Mouse (Mus musculus): ENCODE measurements around the gene Ptprd. TPM values are rescaled to one million over a fixed set of nuclear protein-coding genes. Genes with fewer than 3 reads are reported as not detected.

Ptprd gene
- polyA plus RNA-seq, 1 experiment from 2014 or later, result 14.0 TPM

DNA sequence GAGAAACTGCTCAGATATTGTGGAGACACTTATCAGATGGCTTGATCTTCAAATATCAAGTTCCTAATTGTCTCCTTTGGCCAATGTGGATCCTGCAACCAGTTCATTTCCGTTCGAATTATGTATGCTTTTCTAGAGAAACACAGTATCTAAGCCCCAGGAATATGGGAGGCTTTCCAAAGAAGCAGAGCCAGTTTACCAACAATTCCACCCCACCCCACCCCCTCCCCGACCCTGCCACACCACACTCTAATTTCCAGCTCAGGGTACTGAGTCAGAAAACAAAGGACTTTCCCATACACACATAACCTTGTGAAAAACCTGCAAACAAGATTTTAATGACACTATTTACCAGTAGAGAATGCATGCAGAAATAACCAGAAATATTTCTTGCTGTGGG, 1951.5 kb downstream of the Ptprd start:
- Histone ChIP-seq H3K27ac (ENCODE audit: low read depth, low read length) (no peak overlapping the region), H3K9ac (ENCODE audit: low read depth, low read length) (no peak overlapping the region), H3K9me3 (replicated peaks; ENCODE audit: control insufficient read depth, low read length) (no peaks in the 10 kb centered on the region), H3K4me3 (ENCODE audit: low read depth, low read length) (no peak overlapping the region), H3K27me3 (ENCODE audit: control insufficient read depth, insufficient read depth, low read length) (no peaks in the 10 kb centered on the region), H3K36me3 (ENCODE audit: control insufficient read depth, insufficient read depth, low read length) (no peaks in the 10 kb centered on the region), H3K4me2 (no peak overlapping the region), H3K4me1 (ENCODE audit: control insufficient read depth, insufficient read depth, low read length) (no peaks in the 10 kb centered on the region)
- no peak for ATAC-seq (replicated peaks; ENCODE audit: insufficient number of reproducible peaks, low FRiP score, low TSS enrichment)
- WGBS (ENCODE audit: insufficient replicate concordance), result 70% methylated on average over 3 of the region's 3 CpGs

DNA sequence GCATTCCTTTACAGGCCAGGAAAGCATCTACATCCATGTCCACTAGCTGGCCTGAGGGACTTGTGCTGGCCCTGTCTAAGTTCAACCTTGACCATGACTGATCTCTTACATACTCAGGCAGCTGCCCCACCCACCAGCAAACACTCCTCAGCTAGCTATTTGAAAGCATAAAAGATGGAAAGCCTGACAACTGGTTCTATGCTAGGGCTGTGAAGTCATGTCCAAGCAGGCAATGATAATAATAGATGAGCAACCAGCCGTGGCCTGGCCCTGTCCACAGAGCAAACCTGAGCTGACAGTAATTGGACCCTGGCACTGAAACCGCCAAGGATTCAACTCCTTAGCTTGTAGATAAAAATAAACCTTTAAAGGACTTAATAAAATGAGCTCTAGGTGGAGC, 1952.1 kb downstream of the Ptprd start:
- Histone ChIP-seq H3K4me1 (ENCODE audit: control insufficient read depth, insufficient read depth, low read length) (no peaks in the 10 kb centered on the region), H3K9ac (ENCODE audit: low read depth, low read length) (no peak overlapping the region), H3K36me3 (ENCODE audit: control insufficient read depth, insufficient read depth, low read length) (no peaks in the 10 kb centered on the region), H3K9me3 (replicated peaks; ENCODE audit: control insufficient read depth, low read length) (no peaks in the 10 kb centered on the region), H3K27ac (ENCODE audit: low read depth, low read length) (no peak overlapping the region), H3K4me2 (no peak overlapping the region), H3K27me3 (ENCODE audit: control insufficient read depth, insufficient read depth, low read length) (no peaks in the 10 kb centered on the region), H3K4me3 (ENCODE audit: low read depth, low read length) (no peak overlapping the region)
- 58% methylated on average over 2 of the region's 2 CpGs for WGBS (ENCODE audit: insufficient replicate concordance)
- no peak for ATAC-seq (replicated peaks; ENCODE audit: insufficient number of reproducible peaks, low FRiP score, low TSS enrichment)

DNA sequence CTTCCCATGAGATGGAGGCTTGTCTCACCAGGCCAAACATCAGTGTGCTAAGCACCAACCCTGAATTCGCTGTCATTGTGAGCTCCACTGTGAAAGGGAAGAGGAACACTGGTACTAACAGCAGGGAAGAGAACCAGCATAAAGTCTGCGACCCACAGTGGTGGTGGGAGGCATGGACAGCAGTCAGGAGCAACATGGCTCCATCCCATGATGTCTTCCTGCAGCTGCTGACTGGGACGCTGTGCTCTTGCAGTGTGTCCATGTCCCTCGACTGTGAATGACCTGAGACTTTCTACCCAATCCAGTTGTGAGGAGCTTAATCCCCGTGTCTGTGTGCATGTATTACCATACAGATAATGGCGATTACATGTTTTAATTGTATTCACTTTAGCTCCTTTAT, 1967.4 kb downstream of the Ptprd start:
- 86% methylated on average over 6 of the region's 6 CpGs for WGBS (ENCODE audit: insufficient replicate concordance)
- no peaks in the 10 kb centered on the region for H3K27me3 ChIP-seq (ENCODE audit: control insufficient read depth, insufficient read depth, low read length)
- H3K4me1 ChIP-seq (ENCODE audit: control insufficient read depth, insufficient read depth, low read length), result no peaks in the 10 kb centered on the region
- H3K9me3 ChIP-seq (replicated peaks; ENCODE audit: control insufficient read depth, low read length), result no peaks in the 10 kb centered on the region
- H3K36me3 ChIP-seq (ENCODE audit: control insufficient read depth, insufficient read depth, low read length), result no peaks in the 10 kb centered on the region
- H3K27ac ChIP-seq (ENCODE audit: low read depth, low read length), result no peak overlapping the region
- H3K4me3 ChIP-seq (ENCODE audit: low read depth, low read length), result no peak overlapping the region
- no peak for ATAC-seq (replicated peaks; ENCODE audit: insufficient number of reproducible peaks, low FRiP score, low TSS enrichment)
- no peak overlapping the region for H3K9ac ChIP-seq (ENCODE audit: low read depth, low read length)
- no peak overlapping the region for H3K4me2 ChIP-seq

DNA sequence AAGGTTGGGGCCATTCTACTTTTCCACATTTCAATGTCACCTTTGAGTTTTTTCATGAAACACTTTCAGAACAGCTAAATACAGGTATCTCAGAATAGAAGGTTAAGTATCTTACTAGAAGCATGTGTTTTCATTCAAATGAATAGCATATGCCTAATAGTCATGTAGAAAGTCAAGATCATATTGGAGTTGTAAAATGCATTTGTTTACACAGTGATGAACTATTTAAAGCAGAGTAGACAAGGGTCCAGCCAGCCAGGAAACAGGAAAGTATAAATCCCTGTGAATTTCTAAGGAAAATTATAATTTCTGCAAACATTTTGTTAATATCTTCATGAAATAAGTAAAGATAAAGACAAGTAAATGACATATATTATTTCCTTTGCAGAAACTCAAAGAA, 1970.2 kb downstream of the Ptprd start:
- Histone ChIP-seq H3K27ac (ENCODE audit: low read depth, low read length) (no peak overlapping the region), H3K4me3 (ENCODE audit: low read depth, low read length) (no peak overlapping the region), H3K4me2 (no peak overlapping the region)

DNA sequence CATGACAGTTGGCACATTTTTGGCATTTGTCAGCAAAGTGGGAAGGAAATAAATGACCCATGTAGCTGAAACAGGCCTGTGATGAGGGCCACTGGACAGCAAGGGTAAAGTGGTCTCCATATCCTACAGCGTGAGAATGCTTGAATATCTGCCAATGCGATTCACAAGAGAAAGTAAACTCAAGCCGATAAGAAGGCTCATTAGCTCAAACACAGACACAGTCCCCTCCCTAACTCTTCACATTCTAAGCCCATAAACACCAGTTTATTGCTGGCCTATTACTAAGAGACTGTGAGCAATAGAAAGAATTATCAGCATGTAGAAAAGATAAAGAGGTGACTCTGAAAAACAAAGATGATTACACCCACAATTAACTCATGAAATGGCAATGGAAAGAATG, 1970.6 kb downstream of the Ptprd start:
- no peak overlapping the region for H3K4me2 ChIP-seq
- 55% methylated on average over 3 of the region's 3 CpGs for WGBS (ENCODE audit: insufficient replicate concordance)
- H3K9me3 ChIP-seq (replicated peaks; ENCODE audit: control insufficient read depth, low read length), result no peaks in the 10 kb centered on the region
- H3K4me3 ChIP-seq (ENCODE audit: low read depth, low read length), result no peak overlapping the region
- no peaks in the 10 kb centered on the region for H3K36me3 ChIP-seq (ENCODE audit: control insufficient read depth, insufficient read depth, low read length)
- H3K4me1 ChIP-seq (ENCODE audit: control insufficient read depth, insufficient read depth, low read length), result no peaks in the 10 kb centered on the region
- no peak overlapping the region for H3K27ac ChIP-seq (ENCODE audit: low read depth, low read length)
- no peak overlapping the region for H3K9ac ChIP-seq (ENCODE audit: low read depth, low read length)
- no peak for ATAC-seq (replicated peaks; ENCODE audit: insufficient number of reproducible peaks, low FRiP score, low TSS enrichment)
- no peaks in the 10 kb centered on the region for H3K27me3 ChIP-seq (ENCODE audit: control insufficient read depth, insufficient read depth, low read length)

More for the DNA sequence above, 1970.2 kb downstream of the Ptprd start:
- Histone ChIP-seq H3K9ac (ENCODE audit: low read depth, low read length) (no peak overlapping the region), H3K36me3 (ENCODE audit: control insufficient read depth, insufficient read depth, low read length) (no peaks in the 10 kb centered on the region), H3K27me3 (ENCODE audit: control insufficient read depth, insufficient read depth, low read length) (no peaks in the 10 kb centered on the region), H3K4me1 (ENCODE audit: control insufficient read depth, insufficient read depth, low read length) (no peaks in the 10 kb centered on the region), H3K9me3 (replicated peaks; ENCODE audit: control insufficient read depth, low read length) (no peaks in the 10 kb centered on the region)
- ATAC-seq (replicated peaks; ENCODE audit: insufficient number of reproducible peaks, low FRiP score, low TSS enrichment), result no peak

DNA sequence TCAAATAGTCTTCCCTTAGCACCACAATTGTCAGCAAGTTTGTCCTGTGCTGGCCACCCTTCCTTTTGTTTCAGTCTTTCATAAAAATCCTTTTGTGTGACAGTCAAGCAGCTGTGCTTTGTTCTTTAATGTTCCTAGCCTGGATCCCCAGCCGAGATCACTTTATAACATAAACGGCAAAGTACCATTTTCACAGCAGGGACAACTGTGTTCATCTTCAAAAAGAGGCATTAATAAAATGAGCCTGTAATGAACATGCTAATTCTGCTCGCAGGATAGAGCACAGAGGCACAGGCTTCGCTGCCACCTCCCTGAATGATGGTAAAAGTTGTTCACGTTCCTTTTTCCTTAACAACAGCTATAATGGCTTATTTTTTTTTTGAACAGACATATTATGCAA, 1972.7 kb downstream of the Ptprd start:
- 74% methylated on average over 5 of the region's 5 CpGs for WGBS (ENCODE audit: insufficient replicate concordance)
- Histone ChIP-seq H3K4me2 (no peak overlapping the region), H3K36me3 (ENCODE audit: control insufficient read depth, insufficient read depth, low read length) (no peaks in the 10 kb centered on the region), H3K9me3 (replicated peaks; ENCODE audit: control insufficient read depth, low read length) (no peaks in the 10 kb centered on the region), H3K4me1 (ENCODE audit: control insufficient read depth, insufficient read depth, low read length) (no peaks in the 10 kb centered on the region), H3K9ac (ENCODE audit: low read depth, low read length) (no peak overlapping the region), H3K27ac (ENCODE audit: low read depth, low read length) (no peak overlapping the region), H3K27me3 (ENCODE audit: control insufficient read depth, insufficient read depth, low read length) (no peaks in the 10 kb centered on the region), H3K4me3 (ENCODE audit: low read depth, low read length) (no peak overlapping the region)
- no peak for ATAC-seq (replicated peaks; ENCODE audit: insufficient number of reproducible peaks, low FRiP score, low TSS enrichment)

DNA sequence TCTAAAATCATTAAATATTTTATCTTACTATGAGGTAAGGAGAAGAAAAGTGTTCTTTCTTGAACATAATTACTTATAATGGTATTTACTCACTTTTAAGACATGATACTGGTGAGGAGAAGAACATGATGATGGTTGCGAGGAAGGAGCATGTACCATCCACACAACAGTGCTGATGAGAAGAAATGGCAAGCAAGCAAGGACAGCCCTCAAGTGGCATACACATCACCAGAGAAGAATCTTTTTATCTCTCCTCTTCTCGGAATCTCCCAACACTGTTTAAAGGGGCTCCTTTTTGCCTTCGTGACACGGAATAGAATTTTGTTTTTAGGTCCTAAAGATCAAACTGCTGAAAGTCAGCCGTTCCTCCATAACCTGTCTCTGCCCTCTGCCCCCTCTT, 1973.2 kb downstream of the Ptprd start:
- Histone ChIP-seq H3K27me3 (ENCODE audit: control insufficient read depth, insufficient read depth, low read length) (no peaks in the 10 kb centered on the region), H3K4me2 (no peak overlapping the region), H3K9ac (ENCODE audit: low read depth, low read length) (no peak overlapping the region), H3K4me3 (ENCODE audit: low read depth, low read length) (no peak overlapping the region), H3K9me3 (replicated peaks; ENCODE audit: control insufficient read depth, low read length) (no peaks in the 10 kb centered on the region), H3K36me3 (ENCODE audit: control insufficient read depth, insufficient read depth, low read length) (no peaks in the 10 kb centered on the region), H3K4me1 (ENCODE audit: control insufficient read depth, insufficient read depth, low read length) (no peaks in the 10 kb centered on the region), H3K27ac (ENCODE audit: low read depth, low read length) (no peak overlapping the region)
- WGBS (ENCODE audit: insufficient replicate concordance), result 57% methylated on average over 5 of the region's 5 CpGs
- no peak for ATAC-seq (replicated peaks; ENCODE audit: insufficient number of reproducible peaks, low FRiP score, low TSS enrichment)

DNA sequence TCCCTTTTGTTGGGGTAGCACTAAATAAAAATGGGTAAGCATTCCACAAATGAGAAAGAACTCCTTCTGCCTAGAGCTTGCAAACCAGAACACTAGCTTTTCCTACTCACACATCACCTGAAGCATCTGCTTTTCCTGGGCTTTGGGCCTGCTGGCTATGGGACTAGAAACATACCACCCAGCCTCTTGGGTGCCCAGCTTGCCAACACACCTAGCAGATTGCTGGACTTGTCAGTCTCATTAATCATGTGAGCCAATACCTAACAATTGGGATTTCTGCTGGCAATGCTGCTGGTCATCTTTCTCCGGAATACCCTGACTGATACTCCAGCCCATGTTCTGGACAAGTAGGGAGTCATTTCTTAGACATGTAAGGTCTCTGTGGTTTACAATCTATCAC, 1973.9 kb downstream of the Ptprd start:
- H3K9me3 ChIP-seq (replicated peaks; ENCODE audit: control insufficient read depth, low read length), result no peaks in the 10 kb centered on the region
- no peak overlapping the region for H3K4me2 ChIP-seq
- no peaks in the 10 kb centered on the region for H3K36me3 ChIP-seq (ENCODE audit: control insufficient read depth, insufficient read depth, low read length)
- 87% methylated on average over 1 of the region's 1 CpGs for WGBS (ENCODE audit: insufficient replicate concordance)
- H3K27me3 ChIP-seq (ENCODE audit: control insufficient read depth, insufficient read depth, low read length), result no peaks in the 10 kb centered on the region
- H3K27ac ChIP-seq (ENCODE audit: low read depth, low read length), result no peak overlapping the region
- H3K4me1 ChIP-seq (ENCODE audit: control insufficient read depth, insufficient read depth, low read length), result no peaks in the 10 kb centered on the region
- no peak overlapping the region for H3K9ac ChIP-seq (ENCODE audit: low read depth, low read length)
- H3K4me3 ChIP-seq (ENCODE audit: low read depth, low read length), result no peak overlapping the region
- no peak for ATAC-seq (replicated peaks; ENCODE audit: insufficient number of reproducible peaks, low FRiP score, low TSS enrichment)

DNA sequence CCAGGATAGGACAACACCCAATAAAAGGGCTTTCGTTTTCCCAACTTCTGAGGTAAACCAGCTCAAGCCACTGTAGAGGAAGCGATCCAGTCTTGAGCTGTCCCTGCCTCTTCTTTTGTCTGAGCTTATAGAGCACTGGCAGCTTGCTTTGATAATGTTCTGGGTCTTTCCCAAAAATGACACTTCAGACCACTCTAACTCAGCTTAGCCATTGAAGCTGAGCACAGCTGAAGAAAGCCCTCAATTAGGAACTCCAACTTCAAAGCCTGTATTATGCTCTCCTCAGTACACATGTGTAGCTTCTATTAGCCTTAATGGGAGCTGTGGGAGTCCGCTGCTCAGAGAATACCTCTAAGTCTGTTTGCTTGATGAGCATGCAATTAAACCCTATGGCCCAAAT, 1988.0 kb downstream of the Ptprd start:
- 91% methylated on average over 3 of the region's 3 CpGs for WGBS (ENCODE audit: insufficient replicate concordance)
- no peak overlapping the region for H3K4me2 ChIP-seq

More for the DNA sequence above, 1988.0 kb downstream of the Ptprd start:
- no peak overlapping the region for H3K27ac ChIP-seq (ENCODE audit: low read depth, low read length)
- H3K9me3 ChIP-seq (replicated peaks; ENCODE audit: control insufficient read depth, low read length), result no peaks in the 10 kb centered on the region
- no peak overlapping the region for H3K4me3 ChIP-seq (ENCODE audit: low read depth, low read length)
- H3K27me3 ChIP-seq (ENCODE audit: control insufficient read depth, insufficient read depth, low read length), result no peaks in the 10 kb centered on the region
- H3K4me1 ChIP-seq (ENCODE audit: control insufficient read depth, insufficient read depth, low read length), result no peaks in the 10 kb centered on the region
- no peaks in the 10 kb centered on the region for H3K36me3 ChIP-seq (ENCODE audit: control insufficient read depth, insufficient read depth, low read length)
- H3K9ac ChIP-seq (ENCODE audit: low read depth, low read length), result no peak overlapping the region
- ATAC-seq (replicated peaks; ENCODE audit: insufficient number of reproducible peaks, low FRiP score, low TSS enrichment), result no peak
